Mouse (Mus musculus): Measurements from ENCODE around the gene Ydjc. TPM values are rescaled to one million over a fixed set of nuclear protein-coding genes. Genes with fewer than 3 reads are reported as not detected.

The Ydjc gene
- polyA plus RNA-seq (2017; shearing (Covaris generic)) = 5.2 TPM

GRCm38 (mm10) chr16:17144339-17144738 is at the start of gene Ydjc:
Gene Ydjc, plus strand, starts transcription at chr16:17144621.

GRCm38 (mm10) chr16:17110771-17111743 is 33.4 kb upstream of the Ydjc start, which contains the start of gene Ppil2:
Gene Ppil2, minus strand, starts transcription at chr16:17111257.

GRCm38 (mm10) chr16:17124871-17125520 is 19.4 kb upstream of the Ydjc start, which contains the start of gene 2610318N02Rik:
Gene 2610318N02Rik, minus strand, starts transcription at chr16:17125167.

GRCm38 (mm10) chr16:17132089-17132905 is 12.1 kb upstream of the Ydjc start, which contains the start of gene Sdf2l1:
Gene Sdf2l1, minus strand, starts transcription at chr16:17132383.

GRCm38 (mm10) chr16:17146772-17147235 is 2.4 kb downstream of the Ydjc start, which contains the start of gene Ccdc116:
Gene Ccdc116, minus strand, starts transcription at chr16:17147229.

GRCm38 (mm10) chr16:17202549-17202948 is 58.1 kb downstream of the Ydjc start, which contains the start of gene Ube2l3:
Gene Ube2l3, minus strand, starts transcription at chr16:17202649.

GRCm38 (mm10) chr16:17208389-17209361 is 64.3 kb downstream of the Ydjc start, which contains the start of gene Rimbp3:
Gene Rimbp3, plus strand, starts transcription at chr16:17208603.

Other genes starting within 250 kb of the Ydjc start
- gene Ppm1f, start 248.2 kb upstream of the Ydjc start, polyA plus RNA-seq (2017; shearing (Covaris generic)) = 34.6 TPM
- gene Mapk1, start 161.2 kb upstream of the Ydjc start, polyA plus RNA-seq (2017; shearing (Covaris generic)) = 33.1 TPM
- 2.4 TPM for gene Ypel1, start 74.9 kb upstream of the Ydjc start, polyA plus RNA-seq (2017; shearing (Covaris generic))
- gene Ppil2, start 33.4 kb upstream of the Ydjc start, polyA plus RNA-seq (2017; shearing (Covaris generic)) = 271 TPM
- 3.6 TPM for gene 2610318N02Rik, start 19.5 kb upstream of the Ydjc start, polyA plus RNA-seq (2017; shearing (Covaris generic))
- 49.5 TPM for gene Sdf2l1, start 12.2 kb upstream of the Ydjc start, polyA plus RNA-seq (2017; shearing (Covaris generic))
- gene Ccdc116, start 2.6 kb downstream of the Ydjc start, polyA plus RNA-seq (2017; shearing (Covaris generic)) = 0.96 TPM
- 311 TPM for gene Ube2l3, start 58.0 kb downstream of the Ydjc start, polyA plus RNA-seq (2017; shearing (Covaris generic))
- gene Rimbp3, start 64.0 kb downstream of the Ydjc start, polyA plus RNA-seq (2017; shearing (Covaris generic)) = not detected
- gene Hic2, start 89.0 kb downstream of the Ydjc start, polyA plus RNA-seq (2017; shearing (Covaris generic)) = 1.9 TPM
- gene Tmem191c, start 131.5 kb downstream of the Ydjc start, polyA plus RNA-seq (2017; shearing (Covaris generic)) = 155 TPM
- 0.43 TPM for gene Serpind1, start 186.8 kb downstream of the Ydjc start, polyA plus RNA-seq (2017; shearing (Covaris generic))

Measured in inflammation-experienced regulatory T-cells, adult 16 weeks (primary cell).